11 mouse cellular contexts compared by ENCODE assay signal in genomic region chr4:145254418-145254817, GRCm38 (mm10). TPM values are rescaled to one million over a fixed set of nuclear protein-coding genes. Genes with fewer than 3 reads are reported as not detected.
A peak's percentile ranks its signal among the peaks of the same experiment; 100 is the strongest.
DNase-seq lines count a peak whose midpoint lies in the region; ATAC-seq and TF ChIP-seq lines count a peak whose summit lies in the region.
"Had no signal": no experiment of that assay in that cellular context is flagged by ENCODE, and none has a peak within 500 bp of the region (broad histone marks: within the 10 kb centered on the region; RNA-seq: fewer than 3 reads in every experiment).

No protein-coding gene starts in this region.

- TF ChIP-seq CTCF in liver, embryonic 14.5 days (IDR thresholded peaks at IDR 0.05; ENCODE audit: low read depth): no peak
- TF ChIP-seq CTCF in intestine, postnatal 0 days (IDR thresholded peaks at IDR 0.05; ENCODE audit: low read depth): no peak

- H3K4me2 ChIP-seq in liver, embryonic 14.5 days (ENCODE audit: low read depth): peak overlapping the region; percentile 28; the same call in 1 of the 2 replicates
- H3K4me2 ChIP-seq in intestine, postnatal 0 days (replicated peaks; ENCODE audit: low read depth): no peak overlapping the region
- H3K4me2 ChIP-seq in midbrain, embryonic 14.5 days (ENCODE audit: low read length): no peak overlapping the region
- H3K4me2 ChIP-seq: neural tube, embryonic 12.5 days had no signal

- DNase-seq in layer of hippocampus, adult 9-11 months: peak; percentile 48
- DNase-seq in layer of hippocampus, postnatal 10 days (ENCODE audit: low spot score in 2 of 2): no peak
- peak; percentile 27 for DNase-seq in MEL-GATA-1-ER (ENCODE audit: extremely low read depth, low read depth)
- no peak for DNase-seq in liver, embryonic 14.5 days (ENCODE audit: low read depth in 3 of 3, low spot score in 3 of 3)
- DNase-seq in spleen, adult 18-20 months: peak; percentile 53 to 64
- DNase-seq in cerebellum, adult 8-10 months: no peak
- no peak for DNase-seq in midbrain, embryonic 14.5 days
- DNase-seq: kidney, postnatal 25 days had no signal

- no peak overlapping the region for H3K27ac ChIP-seq in liver, embryonic 14.5 days
- no peak overlapping the region for H3K27ac ChIP-seq in intestine, postnatal 0 days (ENCODE audit: low read depth, low read length)
- H3K27ac ChIP-seq in midbrain, embryonic 14.5 days (replicated peaks; ENCODE audit: low read depth, low read length): no peak overlapping the region
- H3K27ac ChIP-seq: forebrain, embryonic 10.5 days; neural tube, embryonic 12.5 days had no signal

- no peaks in the 10 kb centered on the region for H3K36me3 ChIP-seq in liver, embryonic 14.5 days (replicated peaks; ENCODE audit: control insufficient read depth, insufficient read depth, low read depth)
- no peaks in the 10 kb centered on the region for H3K36me3 ChIP-seq in intestine, postnatal 0 days (ENCODE audit: control insufficient read depth, insufficient read depth)
- H3K36me3 ChIP-seq in midbrain, embryonic 14.5 days (ENCODE audit: control insufficient read depth, insufficient read depth, low read length): no peaks in the 10 kb centered on the region
- H3K36me3 ChIP-seq: forebrain, embryonic 10.5 days; neural tube, embryonic 12.5 days had no signal

- H3K4me3 ChIP-seq in liver, embryonic 14.5 days (ENCODE audit: insufficient read depth in 1 of 2, low read depth in 2 of 2, low read length in 2 of 2): no peak overlapping the region
- no peak overlapping the region for H3K4me3 ChIP-seq in intestine, postnatal 0 days (ENCODE audit: low read depth, low read length)
- H3K4me3 ChIP-seq in midbrain, embryonic 14.5 days (replicated peaks; ENCODE audit: low read depth, low read length): no peak overlapping the region
- H3K4me3 ChIP-seq: forebrain, embryonic 10.5 days; neural tube, embryonic 12.5 days had no signal

- no peaks in the 10 kb centered on the region for H3K9me3 ChIP-seq in liver, embryonic 14.5 days (ENCODE audit: control insufficient read depth, low read length)
- H3K9me3 ChIP-seq in intestine, postnatal 0 days (ENCODE audit: control insufficient read depth): no peaks in the 10 kb centered on the region
- H3K9me3 ChIP-seq in midbrain, embryonic 14.5 days (ENCODE audit: control insufficient read depth, low read length): no peaks in the 10 kb centered on the region
- H3K9me3 ChIP-seq: forebrain, embryonic 10.5 days; neural tube, embryonic 12.5 days had no signal

- H3K4me1 ChIP-seq in liver, embryonic 14.5 days (replicated peaks; ENCODE audit: control insufficient read depth in 2 of 2, insufficient read depth in 2 of 2, low read length in 1 of 2): 0 out of 4 replicates have a peak, but pooled peaks cover 0 to 3% of the 10 kb centered on the region in 2 experiments
- no peaks in the 10 kb centered on the region for H3K4me1 ChIP-seq in intestine, postnatal 0 days (replicated peaks; ENCODE audit: control insufficient read depth, insufficient read depth, low read length)
- H3K4me1 ChIP-seq in midbrain, embryonic 14.5 days (ENCODE audit: control insufficient read depth, insufficient read depth, low read length): no peaks in the 10 kb centered on the region
- H3K4me1 ChIP-seq: forebrain, embryonic 10.5 days; neural tube, embryonic 12.5 days had no signal

- ATAC-seq in liver, embryonic 14.5 days (ENCODE audit: insufficient read depth): no peak
- ATAC-seq in intestine, postnatal 0 days: no peak
- ATAC-seq in midbrain, embryonic 14.5 days (ENCODE audit: low FRiP score, low TSS enrichment): no peak

- no peak for TF ChIP-seq EP300 in liver, embryonic 14.5 days (IDR thresholded peaks at IDR 0.05; ENCODE audit: low read depth)

- WGBS in liver, embryonic 14.5 days (ENCODE audit: insufficient replicate concordance): 10% methylated on average over 13 of the region's 13 CpGs
- WGBS in intestine, postnatal 0 days: 39% methylated on average over 13 of the region's 13 CpGs
- WGBS in midbrain, embryonic 14.5 days: 69% methylated on average over 13 of the region's 13 CpGs

- H3K9ac ChIP-seq in liver, embryonic 14.5 days (replicated peaks): no peak overlapping the region
- no peak overlapping the region for H3K9ac ChIP-seq in intestine, postnatal 0 days (ENCODE audit: low read depth, low read length)
- no peak overlapping the region for H3K9ac ChIP-seq in midbrain, embryonic 14.5 days (replicated peaks; ENCODE audit: low read length)
- H3K9ac ChIP-seq: neural tube, embryonic 12.5 days had no signal

- no peaks in the 10 kb centered on the region for H3K27me3 ChIP-seq in liver, embryonic 14.5 days (ENCODE audit: control insufficient read depth, insufficient read depth, low read length)
- no peaks in the 10 kb centered on the region for H3K27me3 ChIP-seq in intestine, postnatal 0 days (replicated peaks; ENCODE audit: control insufficient read depth, insufficient read depth, low read length)
- H3K27me3 ChIP-seq in midbrain, embryonic 14.5 days (ENCODE audit: control insufficient read depth, insufficient read depth, low read length): no peaks in the 10 kb centered on the region
- H3K27me3 ChIP-seq: neural tube, embryonic 12.5 days had no signal

RNA-seq across cellular contexts. Expression of gene Tnfrsf1b, which starts 7.7 kb away (rescaled TPM):
- total RNA-seq in layer of hippocampus, postnatal 10 days (2021): 1 to 10 TPM; 2.5 TPM
- 3.2 and 4.5 TPM in 2 replicates for polyA plus RNA-seq in liver, embryonic 14.5 days (2012; rRNA removed)
- polyA plus RNA-seq in liver, embryonic 14.5 days (2014; fragmentation: Nextera tagmentation; extraction: Ambion mirVana): 4.2 and 4.7 TPM in 2 replicates
- polyA plus RNA-seq in intestine, postnatal 0 days (2015; fragmentation: Nextera tagmentation; extraction: Ambion mirVana): 2.8 and 2.9 TPM in 2 replicates
- polyA plus RNA-seq in midbrain, embryonic 14.5 days (2014; fragmentation: Nextera tagmentation; extraction: Ambion mirVana): 1.6 and 2.7 TPM in 2 replicates

RNA-seq across cellular contexts. Expression of gene Vps13d, which starts 59.6 kb away (rescaled TPM):
- total RNA-seq in layer of hippocampus, postnatal 10 days (2021): 10 to 100 TPM; 56.6 to 69.6 TPM
- polyA plus RNA-seq in liver, embryonic 14.5 days (2012; rRNA removed): 3.9 and 7.1 TPM in 2 replicates
- polyA plus RNA-seq in liver, embryonic 14.5 days (2014; fragmentation: Nextera tagmentation; extraction: Ambion mirVana): 4.8 and 5.3 TPM in 2 replicates
- polyA plus RNA-seq in intestine, postnatal 0 days (2015; fragmentation: Nextera tagmentation; extraction: Ambion mirVana): 14.8 and 18.2 TPM in 2 replicates
- 11.9 and 13.3 TPM in 2 replicates for polyA plus RNA-seq in midbrain, embryonic 14.5 days (2014; fragmentation: Nextera tagmentation; extraction: Ambion mirVana)

Comparison
In these comparisons a context has a peak if more than half of its experiments do, and no peak if none do; other contexts are left out.
1. DNase-seq: peak in layer of hippocampus, adult 9-11 months (single experiment), MEL-GATA-1-ER (single experiment) and spleen, adult 18-20 months (2 of 2); none in layer of hippocampus, postnatal 10 days (0 of 2), liver, embryonic 14.5 days (0 of 3), cerebellum, adult 8-10 months (single experiment) and midbrain, embryonic 14.5 days (single experiment).